Comparison of ENCODE assay signal across 8 mouse cellular contexts in genomic region chr15:8629317-8629831, GRCm38 (mm10).
DNase-seq lines count a peak whose midpoint lies in the region; ATAC-seq lines count a peak whose summit lies in the region.

No protein-coding gene starts in this region.

- peak overlapping the region; percentile 29; the same call in 1 of the 2 replicates for H3K4me3 ChIP-seq in brown adipose tissue, adult 24 weeks (ENCODE audit: insufficient read depth, low read depth, low read length)
- H3K4me3 ChIP-seq in forebrain, embryonic 12.5 days (replicated peaks): peak overlapping the region; percentile 38
- peak overlapping the region; percentile 46 for H3K4me3 ChIP-seq in heart, embryonic 16.5 days (ENCODE audit: low read length)
- H3K4me3 ChIP-seq in liver, embryonic 11.5 days (ENCODE audit: low read depth, low read length): peak overlapping the region; percentile 40

- no peak overlapping the region for H3K27ac ChIP-seq in brown adipose tissue, adult 24 weeks (replicated peaks; ENCODE audit: low read depth, low read length)
- H3K27ac ChIP-seq in forebrain, embryonic 12.5 days: peak overlapping the region; percentile 56; the same call in 1 of the 2 replicates
- H3K27ac ChIP-seq in heart, embryonic 16.5 days (ENCODE audit: low read length): no peak overlapping the region
- H3K27ac ChIP-seq in liver, embryonic 11.5 days (ENCODE audit: low read depth, low read length): no peak overlapping the region

- no peaks in the 10 kb centered on the region for H3K9me3 ChIP-seq in forebrain, embryonic 12.5 days
- H3K9me3 ChIP-seq in heart, embryonic 16.5 days (replicated peaks; ENCODE audit: control insufficient read depth, low read length): no peaks in the 10 kb centered on the region
- no peaks in the 10 kb centered on the region for H3K9me3 ChIP-seq in liver, embryonic 11.5 days (ENCODE audit: control insufficient read depth, low read length)

- peak; percentile 91 for ATAC-seq in forebrain, embryonic 12.5 days (ENCODE audit: low FRiP score)
- ATAC-seq in heart, embryonic 16.5 days (replicated peaks; ENCODE audit: extremely low read depth, insufficient read depth, low FRiP score): peak; percentile 86
- ATAC-seq in liver, embryonic 11.5 days (replicated peaks; ENCODE audit: low FRiP score): peak; percentile 78

- peak; percentile 14 for DNase-seq in CD4-positive helper T cell, adult 2 months (ENCODE audit: low read depth, low spot score)
- DNase-seq in kidney, postnatal 14 days: peak; percentile 80
- DNase-seq in liver, embryonic 11.5 days (ENCODE audit: low spot score): peak; percentile 74
- peak; percentile 22 for DNase-seq in naive thymus-derived CD4-positive, alpha-beta T cell, adult 2 months (ENCODE audit: low read depth)
- DNase-seq in testis, postnatal 10 days (ENCODE audit: low spot score): peak; percentile 86

- H3K9ac ChIP-seq in forebrain, embryonic 12.5 days: peak overlapping the region; percentile 48
- peak overlapping the region; percentile 52; the same call in 1 of the 2 replicates for H3K9ac ChIP-seq in heart, embryonic 16.5 days (ENCODE audit: low read length)
- H3K9ac ChIP-seq in liver, embryonic 11.5 days (ENCODE audit: low read depth, low read length): no peak overlapping the region

- peaks cover 18% of the 10 kb centered on the region for H3K27me3 ChIP-seq in forebrain, embryonic 12.5 days
- H3K27me3 ChIP-seq in heart, embryonic 16.5 days (ENCODE audit: control insufficient read depth, insufficient read depth, low read length): peaks cover 3% of the 10 kb centered on the region; the same call in 1 of the 2 replicates
- peaks cover 5% of the 10 kb centered on the region; the same call in 1 of the 2 replicates for H3K27me3 ChIP-seq in liver, embryonic 11.5 days (replicated peaks; ENCODE audit: control insufficient read depth, insufficient read depth, low read length)

- under 1% methylated on average over 13 of the region's 13 CpGs for WGBS in forebrain, embryonic 12.5 days
- 1% methylated on average over 13 of the region's 13 CpGs for WGBS in heart, embryonic 16.5 days
- WGBS in liver, embryonic 11.5 days: 1% methylated on average over 13 of the region's 13 CpGs

- peak overlapping the region; percentile 72 for H3K4me2 ChIP-seq in forebrain, embryonic 12.5 days
- H3K4me2 ChIP-seq in heart, embryonic 16.5 days (ENCODE audit: low read depth, low read length): peak overlapping the region; percentile 70
- H3K4me2 ChIP-seq in liver, embryonic 11.5 days: peak overlapping the region; percentile 72

- no peaks in the 10 kb centered on the region for H3K4me1 ChIP-seq in brown adipose tissue, adult 24 weeks (ENCODE audit: control insufficient read depth, insufficient read depth, insufficient read length, low read length)
- H3K4me1 ChIP-seq in forebrain, embryonic 12.5 days: peaks cover 41% of the 10 kb centered on the region
- H3K4me1 ChIP-seq in heart, embryonic 16.5 days (ENCODE audit: control insufficient read depth, insufficient read depth, low read length): peaks cover 2% of the 10 kb centered on the region
- peaks cover 4% of the 10 kb centered on the region; the same call in 1 of the 2 replicates for H3K4me1 ChIP-seq in liver, embryonic 11.5 days (replicated peaks; ENCODE audit: control insufficient read depth, insufficient read depth, low read length)

- no peaks in the 10 kb centered on the region for H3K36me3 ChIP-seq in forebrain, embryonic 12.5 days (replicated peaks)
- H3K36me3 ChIP-seq in heart, embryonic 16.5 days (ENCODE audit: control insufficient read depth, insufficient read depth): no peaks in the 10 kb centered on the region
- H3K36me3 ChIP-seq in liver, embryonic 11.5 days (ENCODE audit: control insufficient read depth, insufficient read depth, low read length): no peaks in the 10 kb centered on the region

Comparison
In these comparisons a context has a peak if more than half of its experiments do, and no peak if none do; other contexts are left out.
1. DNase-seq: peak in every context shown above with its lines; median percentile 86 in testis, postnatal 10 days; 80 in kidney, postnatal 14 days; 74 in liver, embryonic 11.5 days; 22 in naive thymus-derived CD4-positive, alpha-beta T cell, adult 2 months; 14 in CD4-positive helper T cell, adult 2 months.